Mouse (Mus musculus): ENCODE data around the gene Ccnl2. TPM values are rescaled to one million over a fixed set of nuclear protein-coding genes. Genes with fewer than 3 reads are reported as not detected.
A peak's percentile ranks its signal among the peaks of the same experiment; 100 is the strongest.

Gene Ccnl2
- polyA plus RNA-seq, 1 experiment from 2014 or later = 256 TPM

DNA sequence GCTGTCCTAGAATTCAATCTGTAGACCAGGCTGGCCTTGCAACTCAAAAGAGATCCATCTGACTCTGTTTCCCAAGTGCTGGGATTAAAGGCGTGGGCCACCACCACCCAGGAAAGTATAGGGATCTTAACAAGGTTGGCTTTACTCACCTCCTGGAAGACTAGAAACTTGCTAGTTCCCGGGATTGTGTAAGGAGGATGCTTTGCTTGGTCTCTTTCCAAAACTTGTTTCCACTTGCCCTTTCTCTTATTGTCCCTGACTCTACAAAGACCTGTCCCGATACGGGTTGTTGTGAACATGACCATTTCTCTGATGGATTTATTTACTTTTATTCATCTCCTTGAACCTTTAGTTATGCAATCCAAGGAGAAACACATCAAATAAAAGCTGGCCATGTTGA, 17.6 kb downstream of the Ccnl2 start:
- no peaks in the 10 kb centered on the region for H3K9me3 ChIP-seq
- H3K4me2 ChIP-seq = no peak overlapping the region
- no peaks in the 10 kb centered on the region for H3K27me3 ChIP-seq
- ATAC-seq (ENCODE audit: insufficient number of reproducible peaks, insufficient read depth, low FRiP score, low TSS enrichment, low read depth) = no peak
- peaks cover 21% of the 10 kb centered on the region for H3K4me1 ChIP-seq (replicated peaks)
- H3K27ac ChIP-seq = no peak overlapping the region
- H3K4me3 ChIP-seq (replicated peaks) = no peak overlapping the region
- H3K9ac ChIP-seq (replicated peaks) = no peak overlapping the region
- peaks cover 51% of the 10 kb centered on the region for H3K36me3 ChIP-seq
- 93% methylated on average over 4 of the region's 4 CpGs for WGBS

DNA sequence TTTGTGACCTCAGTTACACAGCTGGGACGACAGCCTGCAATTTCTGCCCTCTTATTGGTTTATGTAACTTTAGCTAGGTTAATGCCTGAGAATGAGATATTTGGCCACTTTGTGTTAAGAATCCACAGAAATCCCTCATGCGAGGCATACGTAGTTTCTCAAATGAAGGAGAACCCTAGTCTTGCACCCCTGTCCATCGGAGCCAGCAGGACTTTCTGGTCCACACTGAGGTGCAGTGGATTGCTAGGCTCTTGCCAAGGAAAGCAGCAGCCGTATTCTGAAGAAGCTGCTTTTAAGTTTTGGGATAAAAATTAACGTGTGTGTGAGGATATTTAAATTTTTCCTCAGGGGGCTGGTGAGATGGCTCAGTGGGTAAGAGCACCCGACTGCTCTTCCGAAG, 18.3 kb downstream of the Ccnl2 start:
- Histone ChIP-seq H3K27me3 (no peaks in the 10 kb centered on the region), H3K4me2 (peak overlapping the region; percentile 97), H3K27ac (no peak overlapping the region), H3K9ac (replicated peaks) (no peak overlapping the region), H3K9me3 (no peaks in the 10 kb centered on the region), H3K4me3 (replicated peaks) (peak overlapping the region; percentile 86), H3K4me1 (replicated peaks) (peaks cover 21% of the 10 kb centered on the region), H3K36me3 (peaks cover 44% of the 10 kb centered on the region)
- 52% methylated on average over 8 of the region's 8 CpGs for WGBS
- no peak for ATAC-seq (ENCODE audit: insufficient number of reproducible peaks, insufficient read depth, low FRiP score, low TSS enrichment, low read depth)

DNA sequence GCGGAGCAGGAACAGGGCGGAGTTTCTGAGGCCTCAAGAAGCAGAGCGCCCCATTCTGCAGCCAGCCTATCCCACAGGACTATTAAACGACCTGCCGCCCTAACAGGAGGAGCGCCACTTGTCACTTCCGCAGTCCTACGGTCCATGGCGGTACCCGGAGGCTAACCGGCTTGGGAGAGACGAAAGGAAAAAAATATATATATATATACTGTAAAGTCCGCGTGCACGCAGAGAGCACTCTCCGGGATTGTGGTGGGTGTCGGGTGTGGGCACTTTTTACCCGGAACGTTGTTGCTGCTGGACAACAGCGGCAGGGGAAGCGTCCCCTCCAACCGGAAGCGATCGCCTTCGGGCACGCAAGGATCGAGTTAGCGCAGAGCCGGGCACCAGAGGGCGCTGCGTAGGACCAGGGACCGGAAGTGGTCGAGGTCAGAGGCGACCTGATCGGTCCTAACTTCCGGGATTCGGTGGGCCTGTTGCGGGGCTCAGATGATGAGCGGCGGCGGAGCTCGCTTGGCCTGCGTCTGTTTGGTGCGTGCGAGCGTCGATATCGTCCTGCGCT, 19.0 kb downstream of the Ccnl2 start, which contains the start of gene Aurkaip1:
Aurkaip1 (plus strand) TSS at position 68 of the 562 bp plus-strand sequence.
- Histone ChIP-seq H3K4me2 (peak within 1 kb of the TSS; percentile 97), H3K27me3 (no peaks in the 10 kb centered on the region), H3K4me3 (replicated peaks) (peak within 1 kb of the TSS; percentile 86), H3K9ac (replicated peaks) (peak within 1 kb of the TSS; percentile 85), H3K36me3 (peaks cover 40% of the 10 kb centered on the region), H3K9me3 (no peaks in the 10 kb centered on the region), H3K4me1 (replicated peaks) (peaks cover 21% of the 10 kb centered on the region), H3K27ac (peak within 1 kb of the TSS; percentile 88)
- peak; percentile 90 for ATAC-seq (ENCODE audit: insufficient number of reproducible peaks, insufficient read depth, low FRiP score, low TSS enrichment, low read depth)
- WGBS = under 1% methylated on average over 49 of the region's 49 CpGs

DNA sequence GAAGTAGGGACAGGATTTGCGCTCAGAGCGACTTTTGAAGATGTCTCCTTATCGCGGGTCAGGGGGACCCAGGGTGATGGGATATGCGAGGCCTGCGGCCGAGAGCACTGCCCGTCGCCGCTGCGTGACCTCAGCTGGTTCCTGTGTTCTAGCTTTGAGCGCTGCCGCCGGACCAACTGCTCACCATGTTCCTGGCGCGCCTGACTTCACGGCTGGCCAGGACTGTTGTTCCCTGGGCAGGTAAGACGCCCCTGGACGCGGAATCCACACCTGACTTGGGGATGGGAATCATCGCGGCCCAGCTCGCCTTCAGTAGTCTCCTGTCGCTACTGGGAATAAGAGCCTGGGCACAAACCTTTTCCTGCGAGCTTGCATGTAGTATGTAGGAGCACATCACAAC, 19.5 kb downstream of the Ccnl2 start:
- no peak; the same call in none of the 2 replicates for ATAC-seq (ENCODE audit: insufficient number of reproducible peaks, insufficient read depth, low FRiP score, low TSS enrichment, low read depth)
- H3K9me3 ChIP-seq = no peaks in the 10 kb centered on the region
- no peaks in the 10 kb centered on the region for H3K27me3 ChIP-seq
- H3K9ac ChIP-seq (replicated peaks) = peak overlapping the region; percentile 85
- H3K4me3 ChIP-seq (replicated peaks) = peak overlapping the region; percentile 86
- WGBS = 2% methylated on average over 25 of the region's 25 CpGs
- peak overlapping the region; percentile 97 for H3K4me2 ChIP-seq
- H3K36me3 ChIP-seq = peaks cover 35% of the 10 kb centered on the region
- peak overlapping the region; percentile 88 for H3K27ac ChIP-seq
- peaks cover 21% of the 10 kb centered on the region for H3K4me1 ChIP-seq (replicated peaks)

DNA sequence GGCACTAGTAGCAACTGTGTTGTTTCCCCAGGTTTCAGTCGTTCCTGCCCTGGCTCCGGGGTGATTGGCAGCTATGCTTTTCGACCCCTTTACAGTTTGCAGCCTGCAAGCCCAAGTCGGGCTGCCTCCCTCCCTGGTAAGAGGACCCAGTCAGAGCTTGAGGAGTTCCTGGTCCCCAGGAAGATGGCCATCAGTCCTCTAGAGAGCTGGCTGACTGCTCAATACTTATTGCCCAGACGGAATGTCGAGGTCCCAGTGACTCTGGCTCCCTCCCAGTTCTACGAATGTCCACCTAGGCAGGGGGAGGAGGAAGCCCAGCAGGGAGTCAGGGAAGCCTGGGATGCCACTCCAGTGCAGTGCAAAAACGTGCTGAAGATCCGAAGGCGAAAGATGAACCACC, 20.0 kb downstream of the Ccnl2 start:
- peaks cover 30% of the 10 kb centered on the region for H3K36me3 ChIP-seq
- ATAC-seq (ENCODE audit: insufficient number of reproducible peaks, insufficient read depth, low FRiP score, low TSS enrichment, low read depth) = no peak
- peak overlapping the region; percentile 86 for H3K4me3 ChIP-seq (replicated peaks)
- H3K4me2 ChIP-seq = peak overlapping the region; percentile 97
- peaks cover 21% of the 10 kb centered on the region for H3K4me1 ChIP-seq (replicated peaks)
- H3K9ac ChIP-seq (replicated peaks) = peak overlapping the region; percentile 85
- H3K27me3 ChIP-seq = no peaks in the 10 kb centered on the region
- peak overlapping the region; percentile 88; the same call in 1 of the 2 replicates for H3K27ac ChIP-seq
- no peaks in the 10 kb centered on the region for H3K9me3 ChIP-seq
- 55% methylated on average over 10 of the region's 10 CpGs for WGBS

DNA sequence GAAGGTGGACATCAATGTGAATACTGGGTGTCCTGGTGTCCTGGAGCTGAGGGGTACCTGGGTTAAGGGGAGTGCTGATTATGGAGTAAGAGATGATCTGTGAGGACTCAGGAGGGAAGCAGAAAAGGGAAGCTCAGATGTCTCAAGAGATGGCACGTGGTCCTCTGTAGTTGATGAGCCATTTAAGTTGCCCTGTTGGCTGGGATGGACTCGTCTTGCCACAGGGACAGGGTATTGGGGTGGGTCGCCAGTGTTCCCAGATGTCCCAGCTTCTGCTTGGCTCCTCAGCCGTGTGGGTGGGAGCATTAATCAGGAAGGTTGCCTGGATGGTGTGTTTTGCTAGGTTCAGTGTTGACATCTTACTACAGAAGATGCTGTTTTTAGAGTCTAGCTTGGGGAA, 20.9 kb downstream of the Ccnl2 start:
- peak overlapping the region; percentile 97; the same call in 1 of the 2 replicates for H3K4me2 ChIP-seq
- no peak overlapping the region for H3K4me3 ChIP-seq (replicated peaks)
- H3K36me3 ChIP-seq = peaks cover 22% of the 10 kb centered on the region
- H3K4me1 ChIP-seq (replicated peaks) = peaks cover 21% of the 10 kb centered on the region
- H3K27me3 ChIP-seq = no peaks in the 10 kb centered on the region
- H3K9ac ChIP-seq (replicated peaks) = no peak overlapping the region
- H3K9me3 ChIP-seq = no peaks in the 10 kb centered on the region
- no peak overlapping the region for H3K27ac ChIP-seq
- ATAC-seq (ENCODE audit: insufficient number of reproducible peaks, insufficient read depth, low FRiP score, low TSS enrichment, low read depth) = no peak
- 84% methylated on average over 4 of the region's 4 CpGs for WGBS

DNA sequence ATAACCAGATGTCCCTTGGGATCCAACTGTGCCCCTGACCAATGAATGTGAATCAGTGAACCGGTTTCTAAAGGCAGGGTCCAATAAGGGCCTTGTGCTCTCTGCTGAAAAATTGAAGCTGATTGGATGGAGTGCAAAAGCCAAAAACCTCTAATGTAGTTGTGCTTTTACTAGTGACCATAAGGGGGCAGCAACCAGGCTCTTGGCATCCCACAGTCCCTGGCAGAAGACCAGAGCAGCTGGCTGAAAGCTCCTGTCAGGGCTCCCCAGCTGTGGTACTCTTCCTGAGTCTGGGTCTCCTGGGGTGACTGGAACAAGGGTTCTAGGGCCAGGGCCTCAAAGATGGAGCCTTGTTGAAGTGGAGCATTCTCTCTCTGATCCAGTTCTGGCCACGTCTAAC, 21.5 kb downstream of the Ccnl2 start:
- Histone ChIP-seq H3K27me3 (no peaks in the 10 kb centered on the region), H3K36me3 (peaks cover 18% of the 10 kb centered on the region), H3K27ac (0 out of 2 replicates have a peak overlapping the region, but pooled peaks have one; percentile 47), H3K4me2 (no peak overlapping the region), H3K9ac (replicated peaks) (no peak overlapping the region), H3K4me1 (replicated peaks) (peaks cover 22% of the 10 kb centered on the region), H3K4me3 (replicated peaks) (no peak overlapping the region), H3K9me3 (no peaks in the 10 kb centered on the region)
- ATAC-seq (ENCODE audit: insufficient number of reproducible peaks, insufficient read depth, low FRiP score, low TSS enrichment, low read depth) = 0 out of 2 replicates have a peak, but pooled peaks have one; percentile 22
- 41% methylated on average over 2 of the region's 2 CpGs for WGBS

DNA sequence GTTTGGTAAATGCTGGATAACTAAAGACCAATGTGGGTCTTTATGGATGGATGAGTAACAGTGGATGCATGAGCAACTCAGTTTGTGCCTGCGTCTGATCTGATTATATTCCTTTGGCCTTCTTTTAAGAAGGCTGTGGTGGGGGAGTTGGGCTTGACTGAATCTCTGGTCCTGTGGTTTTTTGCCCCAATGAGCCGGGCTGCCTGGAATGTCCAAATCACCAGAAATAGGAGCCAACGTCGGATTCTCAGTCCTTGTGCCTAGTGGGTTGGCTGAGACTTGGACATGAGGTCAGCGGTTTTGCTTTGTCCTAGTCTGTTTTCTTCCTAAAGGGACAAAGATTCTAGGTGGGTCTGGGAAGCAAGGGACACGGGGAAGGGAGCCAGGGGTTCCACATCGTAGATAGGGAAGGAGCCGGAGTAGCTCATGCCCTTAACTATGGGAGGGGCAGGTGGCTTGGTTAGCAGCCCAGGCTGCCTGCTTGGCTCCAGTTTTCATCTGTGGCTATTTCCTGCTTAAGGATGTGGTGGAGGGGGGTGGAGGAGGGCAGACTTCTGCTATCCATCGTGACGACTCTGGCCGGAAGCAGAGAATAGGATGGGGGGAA, 25.2 kb downstream of the Ccnl2 start:
- H3K9me3 ChIP-seq = no peaks in the 10 kb centered on the region
- no peak for ATAC-seq (ENCODE audit: insufficient number of reproducible peaks, insufficient read depth, low FRiP score, low TSS enrichment, low read depth)
- no peak overlapping the region for H3K9ac ChIP-seq (replicated peaks)
- peaks cover 46% of the 10 kb centered on the region for H3K4me1 ChIP-seq (replicated peaks)
- 79% methylated on average over 11 of the region's 11 CpGs for WGBS
- H3K27ac ChIP-seq = no peak overlapping the region
- H3K4me2 ChIP-seq = no peak overlapping the region
- peaks cover 18% of the 10 kb centered on the region for H3K36me3 ChIP-seq
- H3K4me3 ChIP-seq (replicated peaks) = no peak overlapping the region
- peaks cover 8% of the 10 kb centered on the region; the same call in 1 of the 2 replicates for H3K27me3 ChIP-seq

DNA sequence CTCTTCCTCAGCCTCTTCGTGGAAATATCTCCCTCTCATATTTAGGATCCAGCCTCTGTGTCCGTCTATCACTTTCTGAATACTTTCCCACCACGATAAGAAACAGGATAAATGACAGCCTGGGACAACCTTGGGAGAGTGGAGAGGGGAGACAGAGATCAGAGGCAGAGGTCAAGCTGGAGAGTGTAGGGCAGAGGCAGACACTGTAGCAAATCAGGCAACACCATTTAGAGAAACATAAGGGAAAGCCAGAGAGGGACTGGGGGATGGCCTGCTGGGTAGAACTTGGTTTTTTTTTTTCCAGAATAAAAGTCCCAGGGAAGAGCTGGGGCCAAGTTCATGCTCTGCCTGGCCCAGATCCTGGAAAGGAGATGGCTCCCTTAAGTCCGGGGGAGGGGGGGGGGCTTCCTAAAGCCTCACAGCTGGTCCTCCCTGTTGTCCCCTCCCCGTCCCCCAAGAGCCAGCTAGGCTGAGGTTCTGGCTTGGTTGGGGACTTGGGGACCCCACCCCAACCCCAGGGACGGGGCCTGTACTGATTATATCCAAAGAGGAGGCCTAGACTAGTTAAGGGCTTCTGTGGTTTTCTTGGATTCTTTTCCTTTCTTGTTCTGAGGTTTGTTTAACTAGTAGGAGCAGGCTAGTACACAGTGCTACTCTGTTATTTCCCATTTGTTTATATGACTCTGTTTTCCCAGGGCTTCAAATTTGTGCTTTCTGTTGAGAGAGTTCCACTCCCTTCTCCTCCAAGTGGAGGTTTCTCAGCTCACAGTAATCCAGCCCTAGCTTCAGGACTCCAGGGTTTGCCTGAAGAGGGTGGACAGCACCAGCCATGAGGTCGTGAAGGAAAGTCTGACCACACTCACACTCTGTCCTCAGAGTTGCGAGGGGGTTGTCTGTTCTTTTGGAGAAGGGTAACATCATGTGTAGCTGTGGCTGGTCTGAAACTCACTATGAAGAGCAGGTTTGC, 26.2 kb downstream of the Ccnl2 start:
- no peak for ATAC-seq (ENCODE audit: insufficient number of reproducible peaks, insufficient read depth, low FRiP score, low TSS enrichment, low read depth)
- Histone ChIP-seq H3K4me1 (replicated peaks) (peaks cover 37% of the 10 kb centered on the region), H3K27me3 (peaks cover 8% of the 10 kb centered on the region; the same call in 1 of the 2 replicates), H3K9me3 (no peaks in the 10 kb centered on the region), H3K4me3 (replicated peaks) (no peak overlapping the region), H3K36me3 (peaks cover 18% of the 10 kb centered on the region), H3K27ac (peak overlapping the region; percentile 63), H3K9ac (replicated peaks) (no peak overlapping the region), H3K4me2 (peak overlapping the region; percentile 98; the same call in 1 of the 2 replicates)
- WGBS = 51% methylated on average over 8 of the region's 8 CpGs

DNA sequence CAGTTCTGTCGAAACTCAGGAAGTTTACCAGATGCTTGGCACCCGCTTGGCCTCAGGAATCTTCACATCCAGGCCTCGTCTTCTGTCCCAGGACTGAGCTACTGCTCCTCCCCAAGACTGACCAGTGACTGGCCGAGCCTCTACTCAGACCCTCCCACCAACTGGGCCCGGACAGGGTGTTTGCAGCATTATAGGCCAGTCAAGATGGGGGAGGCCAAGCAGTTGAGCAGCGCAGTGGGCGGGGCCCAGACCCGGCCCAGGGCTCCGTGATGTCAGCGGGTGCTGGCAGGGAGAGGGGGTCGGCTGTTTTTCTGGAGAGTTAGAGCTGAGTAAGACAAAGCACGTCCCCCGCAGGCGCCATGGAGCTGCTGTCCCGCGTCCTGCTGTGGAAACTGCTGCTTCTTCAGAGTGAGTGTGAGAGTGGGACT, 27.2 kb downstream of the Ccnl2 start, which contains the start of gene Mxra8:
Mxra8 (plus strand) TSS at position 198 of the 428 bp plus-strand sequence.
- H3K27me3 ChIP-seq = peaks cover 8% of the 10 kb centered on the region; the same call in 1 of the 2 replicates
- H3K9ac ChIP-seq (replicated peaks) = peak within 1 kb of the TSS; percentile 59
- no peaks in the 10 kb centered on the region for H3K9me3 ChIP-seq
- H3K27ac ChIP-seq = peak within 1 kb of the TSS; percentile 63
- WGBS = 3% methylated on average over 16 of the region's 16 CpGs
- peaks cover 25% of the 10 kb centered on the region for H3K36me3 ChIP-seq
- peak within 1 kb of the TSS; percentile 52 for H3K4me3 ChIP-seq (replicated peaks)
- peaks cover 30% of the 10 kb centered on the region for H3K4me1 ChIP-seq (replicated peaks)
- peak; percentile 80 for ATAC-seq (ENCODE audit: insufficient number of reproducible peaks, insufficient read depth, low FRiP score, low TSS enrichment, low read depth)
- H3K4me2 ChIP-seq = peak within 1 kb of the TSS; percentile 98

Data from limb, embryonic 12.5 days (tissue).